Mouse (Mus musculus) midbrain, embryonic 11.5 days (tissue): ENCODE measurements around the gene Mrpl51. TPM values are rescaled to one million over a fixed set of nuclear protein-coding genes. Genes with fewer than 3 reads are reported as not detected.

Experiments used
- ATAC-seq: fragments of 200-750 bp; cut with Nextera tagmentation; 2 replicates; pipeline ENCODE4 v1.8.0; 2017; ENCODE audit warnings: moderate TSS enrichment, moderate library complexity; ENCODE audit not compliant: low FRiP score
- DNase-seq: peaks from one replicate; pipeline ENCODE4 v3.0.0; 2015; ENCODE audit warnings: low spot score; ENCODE audit errors: missing footprints
- H3K27ac ChIP-seq: fragments of 300-500 bp; sonication (generic); 2 replicates; pipeline ENCODE4 v1.5.1; 2014; ENCODE audit warnings: low read depth, low read length
- H3K27me3 ChIP-seq: fragments of 300-500 bp; sonication (generic); 2 replicates; pipeline ENCODE4 v1.6.1; 2014; ENCODE audit warnings: mild to moderate bottlenecking, low read length, moderate library complexity, mixed read lengths; ENCODE audit not compliant: control insufficient read depth, insufficient read depth
- H3K36me3 ChIP-seq: fragments of 300-500 bp; sonication (generic); 2 replicates; pipeline ENCODE4 v1.6.1; 2014; ENCODE audit warnings: mild to moderate bottlenecking, low read length, moderate library complexity, mixed read lengths; ENCODE audit not compliant: control insufficient read depth, insufficient read depth
- H3K4me1 ChIP-seq: fragments of 300-500 bp; sonication (generic); 2 replicates; pipeline ENCODE4 v1.6.1; 2014; ENCODE audit warnings: low read length; ENCODE audit not compliant: control insufficient read depth, insufficient read depth
- H3K4me2 ChIP-seq: fragments of 300-500 bp; sonication (generic); 2 replicates; pipeline ENCODE4 v1.6.1; 2014; ENCODE audit warnings: mild to moderate bottlenecking, moderate library complexity
- H3K4me3 ChIP-seq: fragments of 300-500 bp; sonication (generic); 2 replicates; pipeline ENCODE4 v1.5.1; 2014; ENCODE audit warnings: low read depth, low read length
- H3K9ac ChIP-seq: fragments of 300-500 bp; sonication (generic); 2 replicates; pipeline ENCODE4 v1.6.1; 2014; ENCODE audit warnings: low read length
- H3K9me3 ChIP-seq: fragments of 300-500 bp; sonication (generic); 2 replicates; pipeline ENCODE4 v1.6.1; 2016; ENCODE audit warnings: low read length; ENCODE audit not compliant: control insufficient read depth
- WGBS: fragments of 180-500 bp; shearing (Covaris S2); extraction: QIAGEN DNeasy Blood & Tissue Kit; methylation state at CpG from one replicate; pipeline ENCODE4 v1.1.7; 2014; 5-methylcytosine and 5-hydroxymethylcytosine counted together
- polyA plus RNA-seq: library from polyadenylated mRNA; unstranded; fragments of >200 nt; fragmentation: Nextera tagmentation; extraction: Ambion mirVana; gene quantifications from 2 replicates; pipeline ENCODE4 v1.2.1, GENCODE M21; 2014

Mrpl51 gene
- polyA plus RNA-seq, 1 experiment from 2014 or later, result 208 TPM

GRCm38 (mm10) chr6:125217899-125218298 lies 26.3 kb downstream of the Mrpl51 start:
- 90% methylated on average over 11 of the region's 11 CpGs for WGBS
- no peak overlapping the region for H3K9ac ChIP-seq
- H3K4me1 ChIP-seq, result no peaks in the 10 kb centered on the region
- no peaks in the 10 kb centered on the region for H3K9me3 ChIP-seq
- H3K27me3 ChIP-seq, result no peaks in the 10 kb centered on the region; the same call in 1 of the 2 replicates
- ATAC-seq (no peak), DNase-seq (no peak)
- no peaks in the 10 kb centered on the region for H3K36me3 ChIP-seq
- no peak overlapping the region for H3K27ac ChIP-seq
- H3K4me3 ChIP-seq, result no peak overlapping the region
- H3K4me2 ChIP-seq, result no peak overlapping the region

GRCm38 (mm10) chr6:125218963-125219362 lies 27.4 kb downstream of the Mrpl51 start:
- WGBS, result 79% methylated on average over 4 of the region's 4 CpGs
- ATAC-seq (no peak), DNase-seq (peak; percentile 94)
- no peaks in the 10 kb centered on the region for H3K4me1 ChIP-seq
- no peaks in the 10 kb centered on the region; the same call in 1 of the 2 replicates for H3K27me3 ChIP-seq
- no peak overlapping the region for H3K4me3 ChIP-seq
- no peak overlapping the region for H3K9ac ChIP-seq
- no peak overlapping the region for H3K27ac ChIP-seq
- H3K4me2 ChIP-seq, result no peak overlapping the region
- H3K36me3 ChIP-seq, result no peaks in the 10 kb centered on the region
- H3K9me3 ChIP-seq, result no peaks in the 10 kb centered on the region

- Histone ChIP-seq H3K4me1 (no peaks in the 10 kb centered on the region), H3K27ac (no peak overlapping the region), H3K4me2 (no peak overlapping the region), H3K36me3 (no peaks in the 10 kb centered on the region), H3K4me3 (no peak overlapping the region), H3K9ac (no peak overlapping the region), H3K9me3 (no peaks in the 10 kb centered on the region), H3K27me3 (no peaks in the 10 kb centered on the region)
- no peak for ATAC-seq
- DNase-seq, result no peak
- 89% methylated on average over 20 of the region's 20 CpGs for WGBS
Observed at GRCm38 (mm10) chr6:125221115-125221745, 29.6 kb downstream of the Mrpl51 start.

GRCm38 (mm10) chr6:125222146-125222545 lies 30.5 kb downstream of the Mrpl51 start:
- no peaks in the 10 kb centered on the region for H3K36me3 ChIP-seq
- H3K27ac ChIP-seq, result no peak overlapping the region
- ATAC-seq (no peak), DNase-seq (no peak)
- no peaks in the 10 kb centered on the region for H3K9me3 ChIP-seq
- no peak overlapping the region for H3K4me2 ChIP-seq
- no peak overlapping the region for H3K9ac ChIP-seq
- no peaks in the 10 kb centered on the region for H3K4me1 ChIP-seq
- no peaks in the 10 kb centered on the region for H3K27me3 ChIP-seq
- 83% methylated on average over 2 of the region's 2 CpGs for WGBS
- H3K4me3 ChIP-seq, result no peak overlapping the region

- Histone ChIP-seq H3K27ac (no peak overlapping the region), H3K27me3 (no peaks in the 10 kb centered on the region), H3K9me3 (no peaks in the 10 kb centered on the region), H3K4me2 (no peak overlapping the region), H3K36me3 (no peaks in the 10 kb centered on the region), H3K9ac (no peak overlapping the region), H3K4me3 (no peak overlapping the region), H3K4me1 (no peaks in the 10 kb centered on the region)
- no peak for DNase-seq
- 87% methylated on average over 3 of the region's 3 CpGs for WGBS
- no peak for ATAC-seq
Observed at GRCm38 (mm10) chr6:125222577-125222976, 31.0 kb downstream of the Mrpl51 start.

- Histone ChIP-seq H3K27me3 (no peaks in the 10 kb centered on the region), H3K4me1 (no peaks in the 10 kb centered on the region), H3K4me2 (no peak overlapping the region), H3K27ac (no peak overlapping the region), H3K9ac (no peak overlapping the region), H3K4me3 (no peak overlapping the region), H3K9me3 (no peaks in the 10 kb centered on the region), H3K36me3 (no peaks in the 10 kb centered on the region)
- ATAC-seq, result no peak
- 89% methylated on average over 5 of the region's 5 CpGs for WGBS
- DNase-seq, result no peak
Observed at GRCm38 (mm10) chr6:125225518-125226115, 34.0 kb downstream of the Mrpl51 start.

GRCm38 (mm10) chr6:125230571-125230970 lies 39.0 kb downstream of the Mrpl51 start:
- Histone ChIP-seq H3K9ac (peak overlapping the region; percentile 14; the same call in 1 of the 2 replicates), H3K36me3 (no peaks in the 10 kb centered on the region), H3K4me3 (no peak overlapping the region), H3K27ac (no peak overlapping the region), H3K4me1 (peaks cover 9% of the 10 kb centered on the region), H3K27me3 (no peaks in the 10 kb centered on the region), H3K4me2 (no peak overlapping the region), H3K9me3 (no peaks in the 10 kb centered on the region)
- DNase-seq (no peak), ATAC-seq (0 out of 2 replicates have a peak, but pooled peaks have one; percentile 16)
- WGBS, result 68% methylated on average over 9 of the region's 9 CpGs

GRCm38 (mm10) chr6:125231117-125232044 lies 39.8 kb downstream of the Mrpl51 start, which contains the start of gene Tapbpl:
Gene Tapbpl, minus strand, starts transcription at chr6:125231860.
- WGBS, result 9% methylated on average over 16 of the region's 16 CpGs
- peak; percentile 89 for DNase-seq
- no peaks in the 10 kb centered on the region for H3K9me3 ChIP-seq
- H3K36me3 ChIP-seq, result no peaks in the 10 kb centered on the region
- H3K27me3 ChIP-seq, result no peaks in the 10 kb centered on the region
- peaks cover 9% of the 10 kb centered on the region for H3K4me1 ChIP-seq
- H3K27ac ChIP-seq, result no peak within 1 kb of the TSS
- H3K9ac ChIP-seq, result peak within 1 kb of the TSS; percentile 69
- peak; percentile 65 for ATAC-seq
- peak within 1 kb of the TSS; percentile 34 for H3K4me3 ChIP-seq
- H3K4me2 ChIP-seq, result peak within 1 kb of the TSS; percentile 71
